Mouse (Mus musculus) liver, embryonic 14.5 days (tissue): Measurements from ENCODE around the gene Anxa9. TPM values are rescaled to one million over a fixed set of nuclear protein-coding genes. Genes with fewer than 3 reads are reported as not detected.

ENCODE experiments used
- ATAC-seq: fragments of 200-750 bp; cut with Nextera tagmentation; 2 replicates; pipeline ENCODE4 v1.8.0; 2017; ENCODE audit warnings: moderate number of reproducible peaks, mild to moderate bottlenecking, moderate library complexity; ENCODE audit not compliant: insufficient read depth
- DNase-seq, 3 experiments: peaks; one replicate each; pipeline ENCODE4 v3.0.0-alpha.2; 2012 to 2013; ENCODE audit warnings: low read depth in 3 of 3, low spot score in 3 of 3
- H3K27ac ChIP-seq: fragments of 300-500 bp; sonication (generic); 2 replicates; pipeline ENCODE4 v1.5.1; 2014; ENCODE audit warnings: moderate library complexity, mild to moderate bottlenecking, control low read depth, inconsistent platforms
- H3K27me3 ChIP-seq: fragments of 300-500 bp; sonication (generic); 2 replicates; pipeline ENCODE4 v1.6.1; 2014; ENCODE audit warnings: mild to moderate bottlenecking, low read length, moderate library complexity; ENCODE audit not compliant: control insufficient read depth, insufficient read depth
- H3K36me3 ChIP-seq: fragments of 300-500 bp; sonication (generic); replicated peaks from 2 replicates; pipeline ENCODE4 v1.6.1; 2014; ENCODE audit warnings: low read depth; ENCODE audit not compliant: control insufficient read depth, insufficient read depth
- H3K4me1 ChIP-seq, 2 experiments: fragments of 200-500 bp in 1 of 2; fragments of 300-500 bp in 1 of 2; sonication (generic) in 1 of 2; replicated peaks; 2 replicates each; pipeline ENCODE4 v1.6.1; 2012 to 2014; ENCODE audit warnings: antibody characterized with exemption in 1 of 2, inconsistent platforms in 1 of 2, low read length in 1 of 2; ENCODE audit not compliant: control insufficient read depth in 2 of 2, insufficient read depth in 2 of 2
- H3K4me2 ChIP-seq: fragments of 300-500 bp; sonication (generic); 2 replicates; pipeline ENCODE4 v1.6.1; 2014; ENCODE audit warnings: low read depth, mild to moderate bottlenecking, control low read depth, moderate library complexity
- H3K4me3 ChIP-seq, 2 experiments: fragments of 200-500 bp in 1 of 2; fragments of 300-500 bp in 1 of 2; sonication (generic) in 1 of 2; 2 replicates each; pipeline ENCODE4 v1.5.1; 2012 to 2014; ENCODE audit warnings: low read depth in 2 of 2, low read length in 2 of 2, mild to moderate bottlenecking in 2 of 2, control low read depth in 1 of 2, inconsistent platforms in 1 of 2, moderate library complexity in 1 of 2; ENCODE audit not compliant: insufficient read depth in 1 of 2
- H3K9ac ChIP-seq: fragments of 300-500 bp; sonication (generic); replicated peaks from 2 replicates; pipeline ENCODE4 v1.6.1; 2014; ENCODE audit warnings: mild to moderate bottlenecking, control low read depth, moderate library complexity
- H3K9me3 ChIP-seq: fragments of 300-500 bp; sonication (generic); 2 replicates; pipeline ENCODE4 v1.6.1; 2016; ENCODE audit warnings: low read length, mixed read lengths; ENCODE audit not compliant: control insufficient read depth
- CTCF ChIP-seq: IDR thresholded peaks from 2 replicates; pipeline ENCODE4 v1.5.1; 2016; ENCODE audit warnings: antibody characterized with exemption, low read depth, control low read depth
- EP300 ChIP-seq: IDR thresholded peaks from 2 replicates; pipeline ENCODE4 v1.6.1; 2016; ENCODE audit warnings: antibody characterized with exemption, low read depth
- WGBS: fragments of 180-500 bp; shearing (Covaris S2); extraction: QIAGEN DNeasy Blood & Tissue Kit; methylation state at CpG from one replicate; pipeline ENCODE4 v1.1.7; 2014; ENCODE audit not compliant: insufficient replicate concordance; 5-methylcytosine and 5-hydroxymethylcytosine counted together
- polyA plus RNA-seq, 2 experiments: library from polyadenylated mRNA; depleted of rRNA in 1 of 2; stranded (reverse) in 1 of 2; unstranded in 1 of 2; fragments of >200 nt; fragmentation: Nextera tagmentation in 1 of 2; extraction: Ambion mirVana in 1 of 2; gene quantifications; 2 replicates each; pipeline versions ENCODE4 v1.2.1 to v1.2.3; 2012 to 2014

Gene Anxa9
- polyA plus RNA-seq, 2 experiments = 2.6 to 2.8 TPM

DNA sequence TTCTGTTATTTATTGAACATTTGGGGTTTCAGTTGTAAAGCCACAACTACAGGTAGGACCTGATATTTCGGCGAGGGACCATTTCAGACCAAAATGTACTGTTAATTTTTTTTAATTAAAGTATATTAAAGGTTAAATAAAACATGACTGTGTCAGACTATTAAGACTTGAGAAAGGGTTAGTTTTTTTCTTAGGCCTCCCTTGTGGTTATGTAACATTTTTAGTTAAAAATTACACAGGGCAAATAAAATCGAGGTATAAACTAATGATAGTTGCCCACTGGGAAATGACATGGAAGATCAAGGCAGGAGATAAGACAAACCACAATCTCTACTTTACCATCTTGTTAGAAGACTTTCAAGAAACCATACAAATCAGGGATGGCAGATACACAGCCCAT lies 16.5 kb upstream of the Anxa9 start:
- Histone ChIP-seq H3K9ac (no peak overlapping the region), H3K27me3 (no peaks in the 10 kb centered on the region), H3K4me3 (no peak overlapping the region), H3K9me3 (no peaks in the 10 kb centered on the region), H3K4me1 (peaks cover 0 to 8% of the 10 kb centered on the region in 2 experiments; a peak in 2 of 4 replicates), H3K4me2 (no peak overlapping the region), H3K27ac (no peak overlapping the region), H3K36me3 (peaks cover 74% of the 10 kb centered on the region)
- no peak for DNase-seq
- no peak for ATAC-seq
- 62% methylated on average over 3 of the region's 3 CpGs for WGBS
- TF ChIP-seq EP300 (no peak), CTCF (no peak)

DNA sequence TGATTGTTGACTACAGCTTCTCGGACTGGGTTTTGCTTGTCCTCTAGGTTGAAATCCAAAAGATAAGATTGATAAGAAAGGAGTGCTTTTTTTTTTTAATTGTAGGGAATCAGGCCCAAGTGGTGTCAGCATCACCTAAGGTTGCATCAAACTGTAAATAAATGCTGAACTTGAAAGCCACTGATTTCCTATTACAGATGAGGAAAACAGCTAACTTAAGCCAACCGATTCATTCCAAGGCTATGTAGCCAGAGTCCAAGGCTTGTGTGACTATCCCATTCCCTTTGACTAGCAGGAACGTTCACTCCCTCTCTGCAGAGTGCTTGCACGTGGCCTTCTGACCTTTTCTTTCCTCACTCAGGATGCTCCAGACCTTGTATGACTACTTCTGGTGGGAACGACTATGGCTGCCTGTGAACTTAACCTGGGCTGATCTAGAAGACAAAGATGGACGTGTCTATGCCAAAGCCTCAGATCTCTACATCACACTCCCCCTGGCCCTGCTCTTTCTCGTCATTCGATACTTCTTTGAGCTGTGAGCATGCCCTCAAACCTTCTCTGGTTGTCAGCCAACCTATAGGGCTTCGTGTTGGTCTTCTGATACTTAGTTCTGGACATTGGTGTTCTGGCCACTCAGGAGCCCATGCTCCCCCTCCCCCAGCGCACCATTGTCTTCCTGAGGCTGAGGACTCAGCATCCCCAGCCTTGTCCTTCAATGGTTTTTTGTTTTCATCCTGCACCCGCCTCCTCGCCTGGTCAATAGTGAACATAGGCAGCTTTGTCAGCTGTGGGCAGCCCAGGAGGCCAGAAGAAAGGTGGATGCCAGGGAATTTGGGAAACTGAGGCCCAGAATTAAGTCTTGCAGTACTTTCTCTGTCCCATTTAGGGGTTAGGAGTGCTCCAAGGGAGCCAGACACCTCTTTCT lies 13.0 kb upstream of the Anxa9 start:
- Histone ChIP-seq H3K27ac (no peak overlapping the region), H3K9me3 (no peaks in the 10 kb centered on the region), H3K9ac (no peak overlapping the region), H3K4me3 (no peak overlapping the region), H3K36me3 (peaks cover 52% of the 10 kb centered on the region), H3K4me1 (peaks cover 14 to 26% of the 10 kb centered on the region in 2 experiments), H3K4me2 (peak overlapping the region; percentile 44), H3K27me3 (no peaks in the 10 kb centered on the region)
- DNase-seq (no peak), ATAC-seq (no peak)
- TF ChIP-seq EP300 = no peak
- no peak for TF ChIP-seq CTCF
- 66% methylated on average over 12 of the region's 12 CpGs for WGBS

DNA sequence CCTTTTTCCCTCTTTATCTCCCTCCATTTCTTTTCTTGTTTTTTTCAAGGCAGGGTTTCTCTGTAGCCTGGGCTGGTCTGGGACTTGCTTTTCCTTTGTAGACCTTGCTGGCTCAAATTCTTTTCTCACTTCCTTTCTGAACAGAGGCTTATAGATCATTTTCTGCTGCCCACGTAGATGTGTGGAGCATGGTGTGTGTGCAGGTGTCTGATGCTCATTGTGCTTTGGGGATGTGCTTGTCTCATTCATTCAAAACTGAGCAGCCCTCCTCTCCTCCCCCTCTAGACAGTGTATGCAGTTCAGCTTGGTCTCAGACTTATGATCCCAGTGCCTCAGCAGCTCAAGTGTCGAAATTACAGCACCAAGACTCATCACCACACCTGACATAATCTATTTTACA lies 12.1 kb upstream of the Anxa9 start:
- TF ChIP-seq CTCF = no peak
- TF ChIP-seq EP300 = no peak
- DNase-seq (no peak), ATAC-seq (no peak)
- Histone ChIP-seq H3K36me3 (peaks cover 47% of the 10 kb centered on the region), H3K9me3 (no peaks in the 10 kb centered on the region), H3K4me2 (peak overlapping the region; percentile 44), H3K4me3 (peak overlapping the region in 1 of 2 experiments; percentile 14; a peak in 1 of 4 replicates), H3K27me3 (no peaks in the 10 kb centered on the region), H3K4me1 (peaks cover 21 to 32% of the 10 kb centered on the region in 2 experiments), H3K9ac (peak overlapping the region; percentile 27; the same call in 1 of the 2 replicates), H3K27ac (no peak overlapping the region)
- 44% methylated on average over 2 of the region's 2 CpGs for WGBS

DNA sequence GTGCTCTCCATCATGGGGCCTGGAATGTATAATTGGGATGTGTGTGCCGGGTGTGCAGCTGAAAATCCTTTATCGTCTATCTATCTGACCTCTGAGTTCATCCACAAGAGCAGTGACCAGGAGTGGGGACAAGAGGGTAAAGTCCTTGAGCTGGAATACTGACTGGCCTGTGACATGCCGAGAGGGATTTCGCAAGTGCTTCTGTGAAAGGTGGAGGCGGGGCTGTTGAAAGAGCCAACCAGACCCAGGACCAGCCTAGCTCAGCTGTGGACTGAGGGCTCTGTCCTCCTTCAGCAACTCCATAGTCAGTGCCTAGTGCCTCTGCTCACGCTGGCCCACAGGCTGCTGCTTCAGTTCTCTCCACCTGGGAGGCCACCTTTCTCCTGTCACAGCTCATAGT lies 11.6 kb upstream of the Anxa9 start:
- Histone ChIP-seq H3K36me3 (peaks cover 42% of the 10 kb centered on the region), H3K4me3 (peak overlapping the region in 1 of 2 experiments; percentile 7; a peak in 1 of 4 replicates), H3K27ac (no peak overlapping the region), H3K4me1 (peaks cover 26 to 38% of the 10 kb centered on the region in 2 experiments), H3K27me3 (no peaks in the 10 kb centered on the region), H3K9me3 (no peaks in the 10 kb centered on the region), H3K4me2 (peak overlapping the region; percentile 44), H3K9ac (no peak overlapping the region)
- WGBS = 61% methylated on average over 6 of the region's 6 CpGs
- DNase-seq (peak in 1 of 3 experiments; percentile 42), ATAC-seq (no peak)
- TF ChIP-seq EP300 (no peak), CTCF (no peak)

DNA sequence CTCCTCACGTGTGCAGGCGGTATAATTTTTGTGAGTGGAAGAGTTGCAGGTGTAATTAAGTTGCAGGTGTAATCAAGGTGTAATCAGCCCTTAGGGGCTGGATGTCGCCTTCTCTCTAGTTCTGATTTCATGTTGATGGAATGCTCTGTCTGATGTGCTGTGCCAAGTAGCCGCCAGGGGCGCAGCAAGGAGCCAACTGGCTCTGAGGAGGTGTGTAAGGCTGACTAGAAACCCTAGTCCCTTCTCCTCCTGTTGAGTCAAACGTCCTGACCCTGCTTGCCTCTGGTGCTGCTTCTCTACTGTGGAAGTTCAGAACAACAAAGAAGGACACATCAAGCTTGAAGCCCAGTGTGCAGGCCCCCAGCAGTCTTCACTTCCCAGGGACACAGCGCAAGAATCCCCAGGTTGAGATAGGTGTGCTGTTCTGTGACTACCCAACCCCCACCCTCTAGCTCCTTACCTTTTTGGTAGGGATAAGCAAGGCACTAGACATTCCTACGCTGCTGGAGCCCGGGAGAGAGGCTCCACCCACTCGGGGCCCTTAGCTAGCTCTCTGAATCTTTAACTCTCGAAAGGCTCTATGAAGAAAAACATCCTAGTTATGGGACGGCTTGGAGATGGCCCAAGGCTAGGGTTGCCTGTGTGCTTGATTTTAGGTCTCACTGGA lies 10.6 kb upstream of the Anxa9 start:
- TF ChIP-seq EP300 = no peak
- TF ChIP-seq CTCF = peak; percentile 92
- Histone ChIP-seq H3K36me3 (peaks cover 32% of the 10 kb centered on the region), H3K4me3 (no peak overlapping the region), H3K27me3 (no peaks in the 10 kb centered on the region), H3K9ac (no peak overlapping the region; the same call in 1 of the 2 replicates), H3K27ac (peak overlapping the region; percentile 1; the same call in 1 of the 2 replicates), H3K4me2 (peak overlapping the region; percentile 99), H3K4me1 (peaks cover 34 to 47% of the 10 kb centered on the region in 2 experiments), H3K9me3 (no peaks in the 10 kb centered on the region)
- no peak for ATAC-seq
- WGBS = 30% methylated on average over 12 of the region's 12 CpGs
- DNase-seq = peak in 1 of 3 experiments; percentile 42
